Mouse (Mus musculus): ENCODE results near the gene Zc2hc1c.

Zc2hc1c gene

DNA sequence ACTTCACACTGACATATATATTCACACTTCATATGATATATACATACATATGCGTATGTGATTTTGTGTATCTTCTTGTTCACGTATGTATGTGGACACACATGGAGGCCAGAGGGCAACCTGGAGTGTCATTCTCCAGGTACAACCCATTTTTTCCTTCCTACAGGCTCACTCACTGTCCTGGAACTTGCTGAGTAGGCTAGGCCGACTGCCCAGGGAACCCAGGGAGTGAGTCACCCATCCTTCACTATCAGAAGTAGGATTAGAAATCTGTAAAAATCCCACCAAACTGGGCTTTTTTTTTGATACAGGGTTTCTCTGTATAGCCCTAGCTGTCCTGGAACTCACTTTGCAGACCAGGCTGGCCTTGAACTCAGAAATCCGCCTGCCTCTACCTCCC lies 3.4 kb upstream of the Zc2hc1c start:
- no peak for DNase-seq

DNA sequence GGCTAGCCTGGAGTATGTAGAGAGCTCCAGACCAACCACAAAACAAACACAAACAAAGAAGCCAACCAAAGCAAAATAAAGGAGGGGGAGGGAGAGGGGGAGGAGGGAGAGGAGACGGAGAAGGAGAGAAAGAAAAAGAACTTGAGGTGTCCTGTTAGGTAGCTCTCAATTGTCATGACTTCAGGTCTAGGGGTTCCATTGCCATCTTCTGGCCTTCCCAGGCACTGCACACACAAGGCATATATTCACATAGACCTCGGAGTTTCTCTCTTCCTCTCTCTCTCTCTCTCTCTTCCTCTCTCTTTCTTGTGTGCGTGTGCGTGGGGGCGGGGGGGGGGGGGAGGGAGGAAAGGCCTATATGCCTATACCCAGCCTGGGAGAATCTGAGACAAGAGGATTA lies 1.4 kb upstream of the Zc2hc1c start:
- no peak for DNase-seq

DNA sequence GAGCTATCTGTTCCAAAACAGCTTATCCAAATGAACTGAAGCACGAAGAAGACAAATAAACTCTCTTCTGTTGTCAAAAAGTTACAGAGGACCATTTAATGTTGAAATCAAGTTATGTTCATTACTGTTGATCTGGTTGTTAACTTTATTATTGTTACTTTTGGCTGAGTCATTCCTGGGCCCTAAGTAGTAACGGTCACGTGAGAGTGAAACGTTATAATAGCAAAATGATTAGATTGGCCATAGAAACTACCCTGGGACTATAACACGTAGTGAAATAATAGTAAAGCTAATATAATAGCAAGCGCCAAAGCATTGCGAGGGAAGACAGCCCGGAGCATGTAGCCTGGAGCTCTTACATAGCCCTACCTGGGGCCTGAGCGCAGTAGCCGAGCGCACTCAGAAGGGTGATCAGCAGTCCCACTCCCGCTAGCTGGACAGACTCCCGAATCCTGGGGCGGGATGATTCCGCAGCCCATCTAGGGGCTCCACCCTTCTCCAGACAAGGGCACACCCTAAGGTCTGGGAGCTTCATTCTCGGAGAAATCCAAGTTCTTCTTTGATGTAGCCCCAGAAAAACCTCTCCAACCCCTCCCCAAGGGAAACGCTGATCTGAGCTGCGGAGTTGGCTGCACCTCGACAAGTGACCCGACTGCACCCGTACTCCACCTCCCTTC lies 444 bp upstream of the Zc2hc1c start, which contains the start of gene Acyp1:
Gene Acyp1 (minus strand): TSS at position 630 of the 677 bp plus-strand sequence.
- peak in 1 of 2 experiments; percentile 22 for DNase-seq

DNA sequence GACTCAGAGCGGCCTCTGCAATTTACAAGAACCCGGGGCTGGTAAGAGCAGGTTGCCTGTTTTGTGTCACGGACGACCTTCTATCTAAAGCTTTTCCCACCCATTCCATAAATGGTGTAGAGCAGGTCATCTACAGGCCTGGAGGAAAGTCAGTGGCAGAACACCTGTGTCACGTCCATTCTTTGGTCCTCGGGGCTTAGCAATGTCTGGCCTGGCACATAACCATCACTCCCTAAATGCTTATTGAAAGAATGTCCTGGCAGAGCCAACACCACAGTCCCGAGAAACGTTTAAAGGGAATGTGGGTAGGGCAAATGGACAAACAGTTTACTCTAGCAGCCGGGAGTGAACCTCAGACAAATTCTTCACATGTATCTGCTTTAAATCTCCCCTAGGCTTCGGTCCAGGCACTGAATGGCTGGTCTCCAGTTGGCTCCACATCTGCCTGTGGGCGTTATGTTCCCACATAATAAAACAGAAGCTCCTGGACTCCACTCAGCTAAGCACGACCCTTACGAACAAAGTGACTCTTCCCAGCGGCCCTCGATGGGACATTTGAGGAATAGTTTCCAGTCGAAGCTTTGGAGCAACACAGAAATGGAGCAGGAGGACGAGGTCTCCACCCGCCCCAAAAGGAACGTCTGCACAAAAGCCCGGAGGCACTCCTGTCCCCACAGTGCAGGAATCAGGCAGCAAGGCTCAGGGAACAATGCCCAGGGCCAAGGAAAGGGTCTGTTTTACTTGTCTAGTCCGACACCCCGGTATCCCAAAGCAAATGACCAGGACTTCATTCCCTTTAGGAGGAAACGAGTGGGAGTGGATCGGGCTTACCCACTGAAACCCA lies 988 bp downstream of the Zc2hc1c start:
- DNase-seq, result no peak

DNA sequence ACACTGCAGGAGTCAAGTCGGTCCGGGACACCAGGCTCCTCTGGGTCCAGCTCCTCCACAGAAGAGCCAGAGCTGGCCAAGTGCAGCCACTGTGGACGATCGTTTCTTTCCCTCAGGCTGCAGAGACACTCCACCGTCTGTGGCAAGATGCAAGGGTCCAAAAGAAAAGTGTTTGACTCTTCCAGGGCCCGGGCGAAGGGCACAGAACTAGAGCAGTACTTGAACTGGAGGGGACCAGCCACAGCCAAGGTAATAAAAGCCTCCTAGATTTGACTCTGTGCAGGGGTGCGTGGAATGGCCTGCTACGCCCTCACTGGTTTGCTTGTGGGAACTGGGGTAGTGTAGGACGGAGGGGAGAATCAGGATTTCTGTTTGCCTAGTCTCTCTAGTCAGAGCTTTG lies 2.2 kb downstream of the Zc2hc1c start:
- DNase-seq, result no peak

DNA sequence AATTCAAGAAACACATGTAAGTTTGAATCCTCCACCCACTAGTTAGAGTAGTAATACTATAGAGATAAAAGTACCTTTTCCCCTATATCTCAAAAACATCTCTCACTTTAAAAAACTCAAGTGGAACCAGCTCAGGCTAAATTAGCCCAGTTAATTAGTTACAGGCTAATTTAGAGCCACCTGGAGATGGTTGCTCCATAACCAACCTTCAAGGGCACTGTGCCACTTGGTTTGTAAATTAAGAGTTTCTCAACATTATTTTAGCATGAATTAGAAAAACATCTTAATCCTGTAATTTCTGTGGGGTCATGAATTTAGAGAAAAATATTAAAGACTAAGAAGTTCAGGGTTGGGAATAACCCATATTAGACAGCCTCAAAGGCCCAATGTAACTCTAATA lies 3.1 kb downstream of the Zc2hc1c start:
- DNase-seq, result no peak

DNA sequence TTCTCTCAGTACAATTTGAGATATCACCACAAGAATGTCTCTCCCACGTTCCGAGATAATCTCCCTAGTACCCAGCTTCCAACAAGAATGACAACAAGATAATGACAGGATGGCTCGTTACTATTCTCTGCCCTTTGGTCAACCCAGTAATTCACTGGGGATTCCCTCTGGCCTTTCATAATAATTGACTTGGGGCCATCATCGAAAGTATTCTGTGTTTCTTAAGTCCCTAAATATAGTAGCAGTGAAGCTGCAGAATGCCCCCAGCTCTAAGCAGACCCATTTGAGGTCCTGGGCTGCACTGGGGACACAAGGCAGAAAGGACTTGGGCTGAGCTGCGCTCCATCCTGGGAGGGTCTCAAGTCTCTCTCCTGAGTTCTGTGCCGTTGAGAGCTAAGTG lies 3.9 kb downstream of the Zc2hc1c start:
- DNase-seq, result no peak

DNA sequence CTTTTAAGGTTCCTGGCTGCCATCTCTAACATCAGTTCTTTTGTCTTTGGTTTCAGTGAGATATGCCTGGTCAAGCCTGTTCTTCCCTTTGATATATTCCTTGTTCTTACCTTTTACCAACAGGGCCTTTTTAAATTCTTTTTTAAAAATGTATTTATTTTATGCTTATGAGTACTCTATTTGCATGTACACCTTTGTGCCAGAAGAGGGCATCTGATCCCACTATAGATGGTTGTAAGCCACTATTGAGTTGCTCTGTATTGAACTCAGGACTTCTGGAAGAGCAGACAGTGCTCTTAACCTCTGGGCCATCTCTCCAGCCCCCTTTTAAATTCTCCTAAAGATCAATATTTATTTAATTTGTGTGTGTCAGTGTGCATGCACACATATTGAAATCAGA lies 4.5 kb downstream of the Zc2hc1c start:
- no peak for DNase-seq

DNA sequence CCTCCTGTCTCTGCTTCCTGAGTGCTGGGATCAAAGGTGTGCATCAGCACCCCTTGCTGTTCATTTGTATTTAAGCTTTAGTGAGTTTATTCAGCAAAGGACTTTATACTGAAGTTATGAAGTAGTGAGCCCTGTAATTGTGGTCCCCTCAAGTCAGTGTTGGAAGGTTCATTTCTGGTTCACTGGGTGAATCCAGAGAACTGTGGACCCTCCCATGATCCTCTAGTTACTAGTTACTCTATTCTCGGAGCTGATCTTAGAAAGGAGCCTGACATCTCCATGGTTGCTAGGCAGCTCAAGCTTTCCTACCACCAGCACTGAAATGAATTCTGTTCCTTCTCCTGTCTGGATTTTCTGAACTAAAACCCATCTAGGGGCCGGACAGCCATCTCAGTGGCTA lies 7.1 kb downstream of the Zc2hc1c start:
- DNase-seq, result no peak

DNA sequence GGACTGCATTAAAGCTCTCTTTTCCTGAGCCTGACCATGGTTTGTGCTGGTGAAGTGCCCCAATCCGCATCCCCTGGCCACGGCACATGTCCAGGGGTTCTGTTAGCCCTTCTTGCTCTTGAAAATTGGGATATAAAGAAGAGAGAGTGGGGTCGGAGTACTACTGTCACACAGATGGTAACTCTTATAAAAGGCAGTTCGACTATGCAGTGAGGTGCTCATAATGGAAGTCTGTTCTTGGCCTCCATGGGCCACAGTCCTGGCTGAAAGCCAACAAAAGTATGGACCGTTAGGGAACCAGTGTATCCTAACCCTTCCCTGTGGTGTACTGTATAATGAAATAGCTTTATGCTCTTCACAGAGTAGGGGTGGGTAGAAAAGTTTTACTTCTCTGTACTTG lies 8.5 kb downstream of the Zc2hc1c start:
- DNase-seq, result no peak

DNA sequence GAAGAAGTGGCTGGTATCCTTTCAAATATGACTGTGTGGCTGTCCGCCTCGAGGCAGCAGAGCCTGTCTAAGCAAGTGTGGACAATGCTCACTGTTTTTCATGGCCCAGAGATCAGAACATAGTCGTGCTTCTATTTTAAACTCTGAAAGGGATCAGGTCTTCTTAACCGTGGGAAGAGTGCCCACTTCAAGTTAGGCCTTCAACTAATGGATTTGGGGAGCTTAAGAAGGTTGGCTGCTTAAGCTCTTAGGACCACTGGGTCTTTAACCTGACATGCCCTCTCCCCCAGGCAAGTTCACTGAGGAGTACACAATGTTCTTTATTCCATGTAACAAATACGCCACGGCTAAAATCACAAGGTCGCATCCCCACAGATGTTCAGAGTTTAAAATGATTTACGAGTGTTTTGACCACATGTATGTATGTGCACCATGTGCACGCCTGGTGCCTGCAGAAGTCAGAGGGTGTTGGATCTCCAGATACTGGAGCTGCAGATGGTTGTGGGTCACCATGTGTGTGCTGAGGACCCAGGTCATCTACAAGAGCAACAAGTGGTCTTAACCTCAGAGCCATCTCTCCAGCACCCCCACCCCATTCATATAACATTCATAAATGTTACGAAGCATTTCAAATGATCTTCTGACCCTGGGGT lies 9.1 kb downstream of the Zc2hc1c start:
- DNase-seq, result no peak

DNA sequence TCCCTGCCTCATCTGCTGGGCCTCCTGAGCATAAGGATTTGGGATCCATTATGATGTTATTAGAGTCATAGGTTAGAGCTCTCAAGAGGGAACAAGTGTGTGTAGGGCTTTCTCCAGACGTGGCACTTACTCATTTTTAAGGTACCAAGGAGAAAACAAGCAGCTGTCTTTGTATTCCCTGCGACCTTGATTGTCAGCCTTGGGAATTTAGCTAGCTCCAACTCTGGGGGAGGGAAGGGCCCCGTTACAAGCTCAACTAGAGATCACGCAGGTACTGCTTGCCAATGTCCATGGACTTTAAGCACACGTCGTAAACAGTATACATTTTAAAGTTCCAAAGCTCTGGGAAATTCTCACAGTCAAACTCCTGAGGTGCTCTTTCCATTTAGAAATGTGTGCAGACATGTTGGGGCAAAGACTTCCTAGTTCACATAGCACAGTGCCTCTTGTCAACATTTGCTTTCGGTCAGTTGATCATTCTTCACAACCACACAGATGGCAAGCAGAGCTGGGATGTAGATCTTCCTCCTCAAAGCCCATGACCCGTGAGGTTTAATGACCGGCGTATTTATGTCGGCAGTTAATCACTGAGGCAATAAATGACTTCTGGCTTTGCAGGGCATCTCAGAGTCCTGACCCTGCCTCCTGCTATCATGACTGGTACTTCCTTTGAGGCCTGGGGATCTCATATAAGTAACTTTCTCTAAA lies 9.9 kb downstream of the Zc2hc1c start:
- no peak for DNase-seq

DNA sequence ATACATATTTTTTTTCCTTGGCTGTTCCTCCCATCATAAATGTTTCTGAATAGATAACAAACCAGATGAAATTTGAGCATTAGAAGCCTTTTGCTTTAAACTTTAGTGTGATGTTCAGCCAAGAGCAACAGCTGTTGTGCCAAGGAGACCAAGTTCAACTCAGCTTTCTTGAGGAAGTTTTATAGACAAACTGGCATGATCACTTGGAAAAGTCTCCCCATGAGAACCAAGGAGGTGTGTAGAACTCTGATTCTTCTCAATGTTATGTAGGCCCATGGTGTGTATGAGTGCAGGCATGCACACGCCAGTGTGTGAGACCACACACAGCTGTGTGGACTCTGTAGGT lies 10.4 kb downstream of the Zc2hc1c start:
- no peak for DNase-seq

DNA sequence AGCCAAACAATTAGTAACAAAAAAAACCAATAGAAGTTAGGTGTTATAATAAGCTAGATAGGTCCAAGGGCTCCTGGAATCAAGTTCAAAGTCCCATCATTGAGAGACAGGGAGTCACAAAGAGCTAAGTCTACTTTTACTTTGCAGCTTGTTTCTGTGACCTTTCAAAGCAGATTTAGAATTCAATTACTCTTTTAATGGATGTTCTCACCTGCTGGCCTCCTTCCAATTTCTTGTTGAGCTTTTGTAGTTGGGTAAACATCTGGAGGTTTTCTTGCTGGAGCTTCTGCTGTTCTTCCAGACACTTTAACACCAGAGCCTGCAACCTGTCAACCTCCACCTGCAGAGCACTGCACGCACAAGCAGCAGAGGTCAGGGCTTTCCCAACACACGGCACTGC lies 14.9 kb downstream of the Zc2hc1c start:
- DNase-seq, result no peak

DNA sequence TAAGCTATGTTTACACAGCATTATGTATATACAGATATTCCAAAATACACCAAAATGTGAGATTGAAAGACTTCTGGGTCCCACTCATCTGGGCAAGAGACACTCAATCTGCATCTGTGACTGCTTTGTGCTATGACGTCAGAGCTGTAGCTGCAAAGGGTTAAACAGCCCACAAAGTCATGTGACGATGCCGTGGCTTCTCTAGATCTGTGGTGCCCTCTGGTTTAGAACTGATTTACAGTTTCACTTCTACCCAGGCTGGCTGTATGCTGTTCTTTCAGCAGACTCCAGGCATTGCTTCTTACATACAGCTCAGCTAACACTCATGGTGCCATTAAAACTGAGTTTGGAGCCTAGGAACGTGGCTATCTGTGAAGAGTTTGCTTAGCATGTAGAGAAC lies 16.3 kb downstream of the Zc2hc1c start:
- DNase-seq, result no peak

DNA sequence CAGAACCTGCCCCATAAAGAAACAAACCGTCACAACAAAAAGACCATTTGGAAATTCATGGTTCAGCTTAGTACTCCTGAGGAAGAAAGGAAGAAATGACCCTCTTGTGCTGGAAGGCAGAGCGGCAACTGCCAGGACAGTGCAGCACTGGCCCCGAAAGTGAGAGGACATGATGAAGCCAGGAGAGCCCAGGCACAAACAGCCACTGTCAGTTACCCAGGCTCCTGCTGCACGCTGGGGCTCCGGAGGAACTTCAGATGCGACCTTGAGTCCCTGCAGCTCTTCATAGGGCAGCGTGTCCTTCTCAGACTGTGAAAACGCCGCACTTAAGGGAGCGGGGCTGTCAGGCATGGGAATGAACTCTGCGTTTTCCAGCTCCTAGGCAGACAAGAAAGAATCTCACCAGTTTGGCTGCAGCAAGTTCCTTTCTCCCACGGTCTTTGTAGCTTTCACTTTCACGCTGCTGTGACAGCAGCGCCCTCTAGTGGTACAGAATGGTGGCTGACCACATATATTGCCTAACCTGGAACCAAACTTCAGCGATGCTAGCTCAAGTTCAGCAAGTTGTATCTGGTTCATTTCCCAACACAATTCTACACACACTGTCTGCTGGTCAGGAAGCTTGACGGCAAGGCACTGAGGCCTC lies 17.0 kb downstream of the Zc2hc1c start:
- DNase-seq, result peak; percentile 84 to 89

DNA sequence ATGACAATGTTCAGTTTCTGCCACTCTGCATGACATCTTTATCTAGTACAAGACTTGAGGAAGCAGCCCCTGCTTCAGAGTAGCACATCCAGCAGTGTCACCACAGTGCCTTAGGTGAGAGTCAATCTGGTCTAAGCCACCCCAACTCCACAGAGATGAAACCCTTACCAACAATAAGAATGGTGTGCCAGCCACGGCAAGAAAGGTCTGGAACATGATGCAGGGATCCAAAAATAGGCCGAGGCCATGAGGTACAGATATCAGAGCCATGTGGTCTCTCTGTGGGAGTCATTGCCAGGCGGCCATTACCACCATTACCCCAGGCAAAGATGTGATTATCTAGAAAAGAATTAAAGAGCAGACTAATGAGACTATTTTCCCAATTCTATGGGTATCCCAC lies 20.3 kb downstream of the Zc2hc1c start:
- peak; percentile 57 to 67 for DNase-seq

DNA sequence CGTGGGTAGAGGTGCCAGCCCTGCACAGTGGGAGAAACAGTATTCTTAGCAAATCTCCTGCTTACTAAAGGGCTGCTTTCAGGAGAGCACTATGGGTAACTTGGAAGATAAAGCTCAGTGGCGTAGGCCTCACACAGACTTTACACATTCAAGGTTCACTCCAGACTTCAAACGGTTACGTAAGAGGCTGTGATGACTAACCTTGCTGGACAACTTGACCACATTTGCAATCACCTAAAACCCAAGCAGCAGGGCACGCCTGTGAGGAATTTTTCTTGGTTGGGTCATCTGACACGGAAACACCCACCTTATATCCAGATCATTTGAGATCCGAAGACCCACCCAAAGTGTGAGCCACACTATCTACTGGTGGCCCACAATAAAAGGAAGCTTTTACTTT lies 41.8 kb downstream of the Zc2hc1c start:
- no peak for DNase-seq

DNA sequence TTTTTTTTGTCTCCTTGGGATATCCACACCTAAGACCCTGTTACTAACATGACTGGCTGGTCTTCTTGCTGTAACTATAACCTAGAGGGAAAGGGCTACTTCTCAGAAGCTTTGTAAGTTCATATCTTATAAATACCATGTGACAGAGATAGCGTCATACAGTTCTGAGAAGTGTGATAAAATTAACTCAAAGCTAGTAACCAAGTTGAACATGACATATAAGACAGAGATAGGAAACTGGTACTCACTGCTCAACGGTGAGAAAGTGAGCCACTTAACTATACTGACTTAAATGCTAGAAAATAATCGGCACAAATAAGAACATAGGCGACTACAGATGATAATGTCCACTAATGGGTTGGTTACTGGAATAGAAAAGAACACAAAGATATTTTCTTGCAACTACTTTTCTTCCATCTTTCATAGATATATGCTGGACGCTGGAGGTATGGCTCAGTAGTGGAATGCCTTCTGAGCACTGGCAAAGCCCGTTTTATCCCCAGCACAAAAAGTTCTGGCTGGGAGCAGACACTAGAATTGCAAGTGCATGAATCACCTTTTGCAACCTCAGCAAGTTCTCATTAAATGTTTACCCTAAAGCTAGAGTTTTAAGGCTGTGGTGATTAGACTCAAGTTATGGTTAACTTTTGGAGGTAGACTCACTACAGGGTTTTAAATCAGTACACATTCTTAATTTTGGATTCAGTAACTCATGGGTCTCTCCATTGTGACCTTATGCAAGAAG lies 49.3 kb downstream of the Zc2hc1c start:
- DNase-seq, result no peak

DNA sequence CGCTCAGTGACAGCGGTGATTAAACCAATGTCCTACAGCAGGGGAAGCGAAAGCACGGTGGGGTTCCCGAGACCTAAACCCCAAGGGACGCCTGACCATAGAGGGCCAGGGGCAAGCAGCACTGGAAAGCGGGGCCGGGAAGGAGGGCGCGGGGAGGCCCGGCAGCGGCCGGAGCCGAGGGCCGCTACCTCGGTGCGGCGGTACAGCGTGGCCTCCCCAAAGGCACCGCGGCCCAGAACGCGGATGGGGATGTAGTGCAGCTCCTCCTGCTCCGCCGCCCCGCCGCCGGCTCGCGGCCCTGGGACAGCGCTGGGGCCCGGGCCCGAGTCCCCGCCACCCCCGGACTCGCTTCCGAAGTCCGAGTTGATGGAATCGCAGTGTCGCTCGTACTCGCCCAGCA lies 50.4 kb downstream of the Zc2hc1c start:
- DNase-seq, result no peak

DNA sequence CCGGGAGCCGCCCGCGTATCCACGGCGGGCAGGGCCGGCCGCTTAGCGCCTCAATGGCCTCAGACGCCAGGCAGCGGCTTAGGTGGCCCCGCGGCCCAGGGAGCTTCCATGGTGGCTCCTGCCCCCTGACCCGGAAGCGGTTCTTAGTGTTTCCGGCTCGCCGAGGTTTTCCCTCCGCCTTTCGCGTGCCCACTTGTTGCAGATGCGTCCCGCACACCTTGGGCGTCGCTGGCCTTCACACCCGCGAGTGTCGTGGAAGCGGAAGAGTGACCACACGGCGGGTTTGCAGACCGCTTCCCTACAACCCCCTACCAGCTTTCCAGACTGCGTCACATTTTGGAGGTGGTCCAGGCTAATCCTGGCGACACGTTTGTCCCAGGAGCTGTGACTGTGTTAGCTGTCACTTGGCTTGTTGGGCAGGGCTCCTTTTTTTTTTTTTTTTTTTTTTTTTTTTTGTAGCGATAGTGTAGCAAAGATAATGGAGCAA lies 50.9 kb downstream of the Zc2hc1c start, which contains the start of gene Nek9:
Gene Nek9 (minus strand): TSS at position 120 of the 487 bp plus-strand sequence.
- DNase-seq, result peak; percentile 96 to 97

DNA sequence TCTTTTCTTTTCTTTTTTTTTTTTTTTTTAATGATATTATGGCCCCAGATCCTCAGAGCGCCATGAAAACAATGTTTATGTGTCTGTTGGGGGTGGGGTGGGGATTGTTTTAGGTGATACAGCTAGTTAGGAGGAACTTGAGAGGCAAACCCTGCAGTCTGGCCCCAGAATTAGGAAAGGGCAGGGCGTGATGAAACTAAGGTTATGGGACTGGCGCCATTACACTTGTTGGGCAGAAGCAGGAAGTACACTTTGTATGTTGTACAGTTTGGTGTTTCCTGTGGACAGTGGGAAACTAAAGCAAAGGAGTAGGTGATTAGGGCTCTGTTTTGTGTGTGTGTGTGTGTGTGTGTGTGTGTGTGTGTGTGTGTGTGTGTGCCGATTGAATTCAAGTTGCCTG lies 51.6 kb downstream of the Zc2hc1c start:
- DNase-seq, result no peak
